ENCODE assay signal across 9 mouse cellular contexts in genomic region chr17:13656065-13656464, GRCm38 (mm10).
DNase-seq lines count a peak whose midpoint lies in the region; ATAC-seq lines count a peak whose summit lies in the region.
"Had no signal": no experiment of that assay in that cellular context is flagged by ENCODE, and none has a peak within 500 bp of the region (broad histone marks: within the 10 kb centered on the region; RNA-seq: fewer than 3 reads in every experiment).

No protein-coding gene starts in this region.

- H3K4me1 ChIP-seq in heart, embryonic 15.5 days (replicated peaks): peaks cover 37% of the 10 kb centered on the region
- peaks cover 18% of the 10 kb centered on the region for H3K4me1 ChIP-seq in brown adipose tissue, adult 24 weeks (ENCODE audit: control insufficient read depth, insufficient read depth, insufficient read length, low read length)
- H3K4me1 ChIP-seq in hindbrain, embryonic 12.5 days: peaks cover 43% of the 10 kb centered on the region
- H3K4me1 ChIP-seq in midbrain, embryonic 13.5 days (replicated peaks): peaks cover 46% of the 10 kb centered on the region

- no peaks in the 10 kb centered on the region for H3K36me3 ChIP-seq in heart, embryonic 15.5 days
- H3K36me3 ChIP-seq in hindbrain, embryonic 12.5 days: no peaks in the 10 kb centered on the region
- H3K36me3 ChIP-seq in midbrain, embryonic 13.5 days: no peaks in the 10 kb centered on the region

- no peak for DNase-seq in heart, postnatal 4 days
- no peak for DNase-seq in adrenal gland, postnatal 36 days
- DNase-seq in thymus, postnatal 10 days (ENCODE audit: low spot score in 2 of 2): no peak
- DNase-seq in kidney, adult 11 months: no peak
- DNase-seq: spleen, adult 18-20 months had no signal

- H3K4me2 ChIP-seq in heart, embryonic 15.5 days: peak overlapping the region; percentile 50
- peak overlapping the region; percentile 42 for H3K4me2 ChIP-seq in hindbrain, embryonic 12.5 days (replicated peaks)
- H3K4me2 ChIP-seq in midbrain, embryonic 13.5 days (replicated peaks): peak overlapping the region; percentile 40

- H3K9me3 ChIP-seq in heart, embryonic 15.5 days (replicated peaks): no peaks in the 10 kb centered on the region
- no peaks in the 10 kb centered on the region for H3K9me3 ChIP-seq in hindbrain, embryonic 12.5 days (replicated peaks)
- H3K9me3 ChIP-seq in midbrain, embryonic 13.5 days: no peaks in the 10 kb centered on the region

- H3K27me3 ChIP-seq in heart, embryonic 15.5 days: no peaks in the 10 kb centered on the region
- H3K27me3 ChIP-seq in hindbrain, embryonic 12.5 days: no peaks in the 10 kb centered on the region
- H3K27me3 ChIP-seq in midbrain, embryonic 13.5 days: no peaks in the 10 kb centered on the region

- no peak for ATAC-seq in heart, embryonic 15.5 days (replicated peaks; ENCODE audit: insufficient number of reproducible peaks, insufficient read depth, low FRiP score, low read depth)
- peak; percentile 18; the same call in 1 of the 2 replicates for ATAC-seq in hindbrain, embryonic 12.5 days (ENCODE audit: low FRiP score)
- no peak for ATAC-seq in midbrain, embryonic 13.5 days

- H3K9ac ChIP-seq in heart, embryonic 15.5 days: no peak overlapping the region
- H3K9ac ChIP-seq in hindbrain, embryonic 12.5 days: 0 out of 2 replicates have a peak overlapping the region, but pooled peaks have one; percentile 15
- H3K9ac ChIP-seq in midbrain, embryonic 13.5 days (replicated peaks): no peak overlapping the region

- H3K4me3 ChIP-seq in heart, embryonic 15.5 days: no peak overlapping the region
- 0 out of 2 replicates have a peak overlapping the region, but pooled peaks have one; percentile 23 for H3K4me3 ChIP-seq in brown adipose tissue, adult 24 weeks (ENCODE audit: insufficient read depth, low read depth, low read length)
- no peak overlapping the region for H3K4me3 ChIP-seq in hindbrain, embryonic 12.5 days
- no peak overlapping the region for H3K4me3 ChIP-seq in midbrain, embryonic 13.5 days (replicated peaks)

- H3K27ac ChIP-seq in heart, embryonic 15.5 days: no peak overlapping the region
- H3K27ac ChIP-seq in brown adipose tissue, adult 24 weeks (replicated peaks; ENCODE audit: low read depth, low read length): peak overlapping the region; percentile 57; the same call in 1 of the 2 replicates
- peak overlapping the region; percentile 86 for H3K27ac ChIP-seq in hindbrain, embryonic 12.5 days
- peak overlapping the region; percentile 91 for H3K27ac ChIP-seq in midbrain, embryonic 13.5 days

- 42% methylated on average over 3 of the region's 3 CpGs for WGBS in heart, embryonic 15.5 days
- WGBS in hindbrain, embryonic 12.5 days: 13% methylated on average over 3 of the region's 3 CpGs
- 14% methylated on average over 3 of the region's 3 CpGs for WGBS in midbrain, embryonic 13.5 days
